Mouse (Mus musculus): ENCODE data around the gene 9130213A22Rik. TPM values are rescaled to one million over a fixed set of nuclear protein-coding genes. Genes with fewer than 3 reads are reported as not detected.
"Not testable (repeated sequence)": the region's sequence is repeated elsewhere in the genome, so short reads cannot be mapped to it uniquely, and the experiment has no call there.

Gene 9130213A22Rik
- polyA plus RNA-seq, 1 experiment from 2014 or later, result 0.13 TPM

DNA sequence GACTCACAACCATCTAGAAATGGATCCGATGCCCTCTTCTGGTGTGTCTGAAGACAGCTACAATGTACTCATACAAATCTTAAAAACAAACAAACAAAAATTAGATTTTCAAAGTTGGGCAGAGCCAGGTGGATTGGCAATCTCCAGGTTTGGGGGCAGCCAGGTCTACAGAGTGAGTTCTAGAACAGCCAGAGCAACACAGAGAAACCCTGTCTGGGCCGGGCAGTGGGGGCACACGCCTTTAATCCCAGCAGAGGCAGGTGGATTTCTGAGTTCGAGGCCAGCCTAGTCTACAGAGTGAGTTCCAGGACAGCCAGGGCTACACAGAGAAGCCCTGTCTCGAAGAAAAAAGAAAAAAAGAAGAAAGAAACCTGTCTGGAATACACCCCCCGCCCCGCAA is 28.5 kb downstream of the 9130213A22Rik start:
- not testable (repeated sequence) for H3K27ac ChIP-seq; H3K27me3 ChIP-seq (ENCODE audit: insufficient read depth, poor library complexity, severe bottlenecking); H3K4me3 ChIP-seq; DNase-seq (ENCODE audit: low spot score); H3K9me3 ChIP-seq
- Histone ChIP-seq H3K36me3 (peaks cover 33% of the 10 kb centered on the region), H3K4me1 (replicated peaks) (peaks cover 73% of the 10 kb centered on the region)
- 92% methylated on average over 7 of the region's 7 CpGs for WGBS

DNA sequence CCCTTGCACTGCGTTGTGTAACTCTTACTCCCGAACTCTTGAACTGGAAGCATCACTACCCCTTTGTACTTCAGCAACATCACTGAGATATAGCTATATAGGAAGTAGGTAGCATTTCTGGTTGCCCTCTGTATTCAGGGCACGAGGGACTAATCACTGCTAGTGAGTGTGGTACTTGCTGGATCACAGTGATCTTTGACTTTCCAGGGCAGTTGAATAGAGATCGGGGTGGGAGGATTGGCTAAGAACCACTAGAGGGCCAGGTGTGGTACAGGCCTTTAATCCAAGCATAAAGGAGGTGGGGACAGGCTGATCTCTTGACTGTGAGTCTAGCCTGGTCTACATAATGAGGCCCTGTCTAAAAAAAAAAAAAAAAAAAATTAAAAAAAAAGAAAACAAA is 29.5 kb downstream of the 9130213A22Rik start:
- Histone ChIP-seq H3K27ac (no peak overlapping the region), H3K4me1 (replicated peaks) (peaks cover 72% of the 10 kb centered on the region), H3K9me3 (no peaks in the 10 kb centered on the region), H3K36me3 (peaks cover 33% of the 10 kb centered on the region), H3K4me3 (no peak overlapping the region), H3K27me3 (ENCODE audit: insufficient read depth, poor library complexity, severe bottlenecking) (no peaks in the 10 kb centered on the region)
- WGBS, result 91% methylated on average over 4 of the region's 4 CpGs
- DNase-seq (ENCODE audit: low spot score), result no peak

GRCm38 (mm10) chr11:69092386-69092751 is 30.0 kb downstream of the 9130213A22Rik start:
- WGBS, result 8% methylated on average over 3 of the region's 3 CpGs
- DNase-seq (ENCODE audit: low spot score), result peak; percentile 86
- Histone ChIP-seq H3K27me3 (ENCODE audit: insufficient read depth, poor library complexity, severe bottlenecking) (no peaks in the 10 kb centered on the region), H3K27ac (no peak overlapping the region), H3K36me3 (peaks cover 33% of the 10 kb centered on the region), H3K4me3 (no peak overlapping the region), H3K9me3 (no peaks in the 10 kb centered on the region), H3K4me1 (replicated peaks) (peaks cover 71% of the 10 kb centered on the region)

GRCm38 (mm10) chr11:69091566-69092385 is 30.6 kb downstream of the 9130213A22Rik start:
- Histone ChIP-seq H3K36me3 (peaks cover 33% of the 10 kb centered on the region), H3K4me1 (replicated peaks) (peaks cover 70% of the 10 kb centered on the region), H3K9me3 (no peaks in the 10 kb centered on the region), H3K27me3 (ENCODE audit: insufficient read depth, poor library complexity, severe bottlenecking) (no peaks in the 10 kb centered on the region), H3K4me3 (no peak overlapping the region), H3K27ac (no peak overlapping the region)
- 64% methylated on average over 7 of the region's 7 CpGs for WGBS
- no peak for DNase-seq (ENCODE audit: low spot score)

DNA sequence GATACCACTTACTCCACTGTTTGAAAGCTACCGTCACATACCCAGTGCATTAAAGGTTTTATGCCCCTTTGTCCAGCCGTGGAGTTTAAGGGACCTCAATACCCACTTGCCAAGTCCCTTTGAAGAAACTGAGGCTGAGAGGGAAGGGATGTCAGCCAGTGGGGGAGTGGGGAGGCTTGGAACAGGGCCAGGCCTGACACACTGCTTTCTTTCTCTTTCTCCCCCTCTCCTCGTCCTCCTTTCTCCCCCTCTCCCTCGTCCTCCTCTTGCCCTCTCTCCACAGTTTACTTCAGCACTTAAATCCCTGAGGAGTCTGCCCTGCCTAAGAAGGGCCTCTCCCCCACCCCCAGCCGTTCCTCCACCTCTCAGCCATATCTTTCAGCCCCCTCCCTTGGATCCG is 32.0 kb downstream of the 9130213A22Rik start:
- peaks cover 33% of the 10 kb centered on the region for H3K36me3 ChIP-seq
- no peak overlapping the region for H3K27ac ChIP-seq
- H3K9me3 ChIP-seq, result no peaks in the 10 kb centered on the region
- WGBS, result 71% methylated on average over 6 of the region's 6 CpGs
- H3K27me3 ChIP-seq (ENCODE audit: insufficient read depth, poor library complexity, severe bottlenecking), result no peaks in the 10 kb centered on the region
- no peak for DNase-seq (ENCODE audit: low spot score)
- peaks cover 56% of the 10 kb centered on the region for H3K4me1 ChIP-seq (replicated peaks)
- H3K4me3 ChIP-seq, result peak overlapping the region; percentile 100

- Histone ChIP-seq H3K27me3 (ENCODE audit: insufficient read depth, poor library complexity, severe bottlenecking) (no peaks in the 10 kb centered on the region), H3K36me3 (peaks cover 33% of the 10 kb centered on the region), H3K9me3 (no peaks in the 10 kb centered on the region), H3K4me3 (peak overlapping the region; percentile 100), H3K27ac (peak overlapping the region; percentile 100), H3K4me1 (replicated peaks) (peaks cover 51% of the 10 kb centered on the region)
- 93% methylated on average over 12 of the region's 12 CpGs for WGBS
- no peak for DNase-seq (ENCODE audit: low spot score)
These were observed 32.6 kb downstream of the 9130213A22Rik start for GRCm38 (mm10) chr11:69089616-69090290.

GRCm38 (mm10) chr11:69088856-69089615 is 33.4 kb downstream of the 9130213A22Rik start:
- peak overlapping the region; percentile 100 for H3K4me3 ChIP-seq
- DNase-seq (ENCODE audit: low spot score), result no peak
- no peaks in the 10 kb centered on the region for H3K9me3 ChIP-seq
- H3K27me3 ChIP-seq (ENCODE audit: insufficient read depth, poor library complexity, severe bottlenecking), result no peaks in the 10 kb centered on the region
- H3K27ac ChIP-seq, result peak overlapping the region; percentile 100
- 11% methylated on average over 25 of the region's 25 CpGs for WGBS
- peaks cover 33% of the 10 kb centered on the region for H3K36me3 ChIP-seq
- peaks cover 44% of the 10 kb centered on the region for H3K4me1 ChIP-seq (replicated peaks)

- peaks cover 42% of the 10 kb centered on the region for H3K4me1 ChIP-seq (replicated peaks)
- no peaks in the 10 kb centered on the region for H3K27me3 ChIP-seq (ENCODE audit: insufficient read depth, poor library complexity, severe bottlenecking)
- H3K9me3 ChIP-seq, result no peaks in the 10 kb centered on the region
- DNase-seq (ENCODE audit: low spot score), result peak; percentile 91
- H3K27ac ChIP-seq, result peak within 1 kb of the TSS; percentile 100
- H3K4me3 ChIP-seq, result peak within 1 kb of the TSS; percentile 100
- WGBS, result 1% methylated on average over 67 of the region's 67 CpGs
- peaks cover 33% of the 10 kb centered on the region for H3K36me3 ChIP-seq
These were observed 34.1 kb downstream of the 9130213A22Rik start, which contains the start of gene Vamp2 for GRCm38 (mm10) chr11:69088103-69088855. TSS of gene Vamp2 (plus strand) at chr11:69088490.

DNA sequence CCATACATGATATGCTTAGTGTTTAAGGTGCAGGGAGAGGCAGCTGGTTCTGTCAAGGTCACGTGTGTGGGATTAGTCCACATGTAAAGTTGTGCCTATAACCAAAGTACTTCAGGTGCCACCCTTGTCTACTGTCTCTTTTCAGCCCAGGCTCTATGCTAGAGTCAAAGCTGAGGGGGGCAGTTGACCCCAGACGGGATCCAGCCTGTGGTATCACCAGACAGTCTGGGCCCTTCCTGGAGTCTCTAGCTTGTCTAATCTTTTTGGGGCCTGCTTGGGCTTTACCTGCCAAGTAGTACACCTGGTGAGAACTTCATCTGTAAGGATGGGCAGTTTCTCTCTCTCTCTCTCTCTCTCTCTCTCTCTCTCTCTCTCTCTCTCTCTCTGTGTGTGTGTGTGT is 34.8 kb downstream of the 9130213A22Rik start:
- peaks cover 30% of the 10 kb centered on the region for H3K36me3 ChIP-seq
- WGBS, result 69% methylated on average over 2 of the region's 2 CpGs
- peak overlapping the region; percentile 100 for H3K4me3 ChIP-seq
- peaks cover 42% of the 10 kb centered on the region for H3K4me1 ChIP-seq (replicated peaks)
- no peaks in the 10 kb centered on the region for H3K9me3 ChIP-seq
- DNase-seq (ENCODE audit: low spot score), result no peak
- no peaks in the 10 kb centered on the region for H3K27me3 ChIP-seq (ENCODE audit: insufficient read depth, poor library complexity, severe bottlenecking)
- peak overlapping the region; percentile 100 for H3K27ac ChIP-seq

DNA sequence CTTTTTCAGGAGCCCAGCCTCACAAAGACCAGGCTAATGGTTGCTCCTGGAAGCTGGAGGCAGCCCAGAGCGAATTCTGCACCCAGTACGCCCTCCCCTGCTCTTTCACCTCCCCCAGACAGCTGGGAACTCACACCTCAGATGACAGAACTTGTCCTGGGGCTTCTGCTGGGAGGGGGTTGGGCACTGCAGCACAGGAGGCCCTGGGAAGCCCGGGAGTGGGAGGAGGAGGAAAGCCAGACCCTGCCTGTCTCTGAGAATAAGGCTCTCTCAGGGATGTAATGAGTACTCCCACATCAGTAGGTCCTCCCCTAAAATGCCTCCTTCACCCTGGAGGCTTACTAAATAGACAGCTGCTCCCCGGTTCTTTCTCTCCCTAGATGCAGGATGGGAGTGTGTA is 35.3 kb downstream of the 9130213A22Rik start:
- peaks cover 26% of the 10 kb centered on the region for H3K36me3 ChIP-seq
- WGBS, result 43% methylated on average over 4 of the region's 4 CpGs
- no peaks in the 10 kb centered on the region for H3K27me3 ChIP-seq (ENCODE audit: insufficient read depth, poor library complexity, severe bottlenecking)
- no peak overlapping the region; the same call in 1 of the 2 replicates for H3K4me3 ChIP-seq
- DNase-seq (ENCODE audit: low spot score), result no peak
- H3K4me1 ChIP-seq (replicated peaks), result peaks cover 42% of the 10 kb centered on the region
- H3K27ac ChIP-seq, result peak overlapping the region; percentile 71
- H3K9me3 ChIP-seq, result no peaks in the 10 kb centered on the region

DNA sequence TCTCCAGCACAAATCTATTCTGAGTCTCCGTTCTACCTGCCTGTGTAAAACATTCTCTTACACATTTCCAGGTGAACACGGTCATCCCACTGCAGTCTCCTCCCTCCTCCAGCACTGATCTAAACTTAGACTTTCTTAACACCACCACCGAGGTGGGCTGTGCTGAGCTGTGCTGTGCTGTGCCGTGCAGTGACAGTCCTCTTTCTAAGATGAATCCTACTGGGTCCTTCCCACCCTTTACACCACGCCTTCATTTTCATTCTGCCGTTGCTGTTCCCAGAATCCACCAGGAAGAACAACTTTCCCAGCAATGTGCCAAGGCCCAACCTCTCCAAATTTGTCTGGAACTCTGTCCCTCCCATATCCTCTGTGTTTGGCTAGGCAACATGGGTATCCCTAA is 36.0 kb downstream of the 9130213A22Rik start:
- Histone ChIP-seq H3K36me3 (peaks cover 19% of the 10 kb centered on the region), H3K27me3 (ENCODE audit: insufficient read depth, poor library complexity, severe bottlenecking) (no peaks in the 10 kb centered on the region), H3K4me3 (no peak overlapping the region), H3K27ac (peak overlapping the region; percentile 71; the same call in 1 of the 2 replicates), H3K4me1 (replicated peaks) (peaks cover 37% of the 10 kb centered on the region), H3K9me3 (no peaks in the 10 kb centered on the region)
- WGBS, result 67% methylated on average over 6 of the region's 6 CpGs
- no peak for DNase-seq (ENCODE audit: low spot score)

GRCm38 (mm10) chr11:69085608-69086007 is 36.8 kb downstream of the 9130213A22Rik start:
- H3K9me3 ChIP-seq, result no peaks in the 10 kb centered on the region
- H3K36me3 ChIP-seq, result peaks cover 11% of the 10 kb centered on the region
- no peak overlapping the region for H3K27ac ChIP-seq
- DNase-seq (ENCODE audit: low spot score), result no peak
- no peak overlapping the region for H3K4me3 ChIP-seq
- no peaks in the 10 kb centered on the region for H3K27me3 ChIP-seq (ENCODE audit: insufficient read depth, poor library complexity, severe bottlenecking)
- peaks cover 35% of the 10 kb centered on the region for H3K4me1 ChIP-seq (replicated peaks)
- 71% methylated on average over 6 of the region's 6 CpGs for WGBS

Measured in hindbrain, embryonic 10.5 days (tissue).